Mouse (Mus musculus) bone marrow, adult 2 months (tissue): ENCODE data around the gene Ptprm. TPM values are rescaled to one million over a fixed set of nuclear protein-coding genes. Genes with fewer than 3 reads are reported as not detected.

Experiments used
- H3K27ac ChIP-seq: fragments of 200-500 bp; 2 replicates; pipeline ENCODE4 v1.5.1; 2012; ENCODE audit warnings: low read depth, mild to moderate bottlenecking, control low read depth, inconsistent platforms, low read length; ENCODE audit not compliant: control insufficient read depth, poor library complexity, insufficient read depth
- H3K4me1 ChIP-seq: fragments of 200-500 bp; 2 replicates; pipeline ENCODE4 v1.6.1; 2011; ENCODE audit warnings: low read length; ENCODE audit not compliant: control insufficient read depth, insufficient read depth
- H3K4me3 ChIP-seq: fragments of 200-500 bp; replicated peaks from 2 replicates; pipeline ENCODE3; 2011; ENCODE audit warnings: mild to moderate bottlenecking, low read depth, low read length, control low read depth; ENCODE audit not compliant: control insufficient read depth
- CTCF ChIP-seq: fragments of 200-500 bp; IDR thresholded peaks from 2 replicates; pipeline ENCODE4 v1.5.1; 2011; ENCODE audit warnings: low read length, control low read depth; ENCODE audit not compliant: control insufficient read depth, insufficient read depth
- POLR2A ChIP-seq: fragments of 200-500 bp; IDR thresholded peaks from 2 replicates; pipeline ENCODE4 v1.6.1; 2011; ENCODE audit warnings: low read depth, mild to moderate bottlenecking, control low read depth, low read length, borderline replicate concordance; ENCODE audit not compliant: control insufficient read depth
- WGBS: fragments of 180-500 bp; shearing (Covaris S2); methylation state at CpG from one replicate; pipeline ENCODE4 v1.1.7; 2018; 5-methylcytosine and 5-hydroxymethylcytosine counted together
- polyA plus RNA-seq: library from polyadenylated mRNA; stranded (reverse); fragments of >200 nt; gene quantifications from 2 replicates; pipeline ENCODE4 v1.2.4, GENCODE M21; 2011; ENCODE audit warnings: low replicate concordance; ENCODE audit not compliant: missing spikeins, insufficient read depth, insufficient read length

Gene Ptprm
- polyA plus RNA-seq, 1 experiment, result 4.0 TPM

- no peaks in the 10 kb centered on the region for H3K4me1 ChIP-seq
- TF ChIP-seq CTCF (no peak), POLR2A (no peak)
- WGBS, result 84% methylated on average over 7 of the region's 7 CpGs
- no peak overlapping the region for H3K27ac ChIP-seq
- H3K4me3 ChIP-seq, result no peak overlapping the region
These were observed 115.4 kb downstream of the Ptprm start for GRCm38 (mm10) chr17:67238866-67239265.

- Histone ChIP-seq H3K4me1 (no peaks in the 10 kb centered on the region), H3K4me3 (no peak overlapping the region), H3K27ac (no peak overlapping the region)
- 85% methylated on average over 10 of the region's 10 CpGs for WGBS
- TF ChIP-seq POLR2A, result no peak
- TF ChIP-seq CTCF, result no peak
These were observed 116.8 kb downstream of the Ptprm start for GRCm38 (mm10) chr17:67237407-67237806.

GRCm38 (mm10) chr17:67233063-67233462 lies 121.2 kb downstream of the Ptprm start:
- H3K4me1 ChIP-seq, result no peaks in the 10 kb centered on the region
- TF ChIP-seq POLR2A (no peak), CTCF (no peak)
- H3K4me3 ChIP-seq, result no peak overlapping the region
- 83% methylated on average over 9 of the region's 9 CpGs for WGBS
- H3K27ac ChIP-seq, result no peak overlapping the region

- no peak for TF ChIP-seq POLR2A
- TF ChIP-seq CTCF, result no peak
- H3K4me3 ChIP-seq, result no peak overlapping the region
- WGBS, result 85% methylated on average over 5 of the region's 5 CpGs
- no peaks in the 10 kb centered on the region for H3K4me1 ChIP-seq
- H3K27ac ChIP-seq, result no peak overlapping the region
These were observed 127.3 kb downstream of the Ptprm start for GRCm38 (mm10) chr17:67226991-67227390.

GRCm38 (mm10) chr17:67215326-67215725 lies 138.9 kb downstream of the Ptprm start:
- no peaks in the 10 kb centered on the region for H3K4me1 ChIP-seq
- 83% methylated on average over 1 of the region's 1 CpGs for WGBS
- H3K27ac ChIP-seq, result no peak overlapping the region
- H3K4me3 ChIP-seq, result no peak overlapping the region
- TF ChIP-seq CTCF, result no peak
- no peak for TF ChIP-seq POLR2A

GRCm38 (mm10) chr17:67213711-67214110 lies 140.5 kb downstream of the Ptprm start:
- Histone ChIP-seq H3K4me1 (no peaks in the 10 kb centered on the region), H3K27ac (no peak overlapping the region), H3K4me3 (no peak overlapping the region)
- WGBS, result 56% methylated on average over 3 of the region's 3 CpGs
- TF ChIP-seq POLR2A, result no peak
- no peak for TF ChIP-seq CTCF

- Histone ChIP-seq H3K4me1 (no peaks in the 10 kb centered on the region), H3K4me3 (no peak overlapping the region), H3K27ac (no peak overlapping the region)
- TF ChIP-seq POLR2A (no peak), CTCF (no peak)
- 68% methylated on average over 8 of the region's 8 CpGs for WGBS
These were observed 144.4 kb downstream of the Ptprm start for GRCm38 (mm10) chr17:67209676-67210344.

- 41% methylated on average over 5 of the region's 5 CpGs for WGBS
- no peak overlapping the region for H3K27ac ChIP-seq
- no peaks in the 10 kb centered on the region for H3K4me1 ChIP-seq
- H3K4me3 ChIP-seq, result no peak overlapping the region
- TF ChIP-seq CTCF, result no peak
- TF ChIP-seq POLR2A, result no peak
These were observed 145.7 kb downstream of the Ptprm start for GRCm38 (mm10) chr17:67208600-67208999.

- 80% methylated on average over 4 of the region's 4 CpGs for WGBS
These were observed 147.3 kb downstream of the Ptprm start for GRCm38 (mm10) chr17:67206984-67207383.

More at GRCm38 (mm10) chr17:67206984-67207383, 147.3 kb downstream of the Ptprm start:
- H3K27ac ChIP-seq, result no peak overlapping the region
- no peak overlapping the region for H3K4me3 ChIP-seq
- H3K4me1 ChIP-seq, result no peaks in the 10 kb centered on the region
- TF ChIP-seq CTCF, result no peak
- no peak for TF ChIP-seq POLR2A
